ENCODE assay signal across 36 mouse cellular contexts in genomic region chr10:107912084-107912573, GRCm38 (mm10). TPM values are rescaled to one million over a fixed set of nuclear protein-coding genes. Genes with fewer than 3 reads are reported as not detected.
"Had no signal": no experiment of that assay in that cellular context is flagged by ENCODE, and none has a peak within 500 bp of the region (broad histone marks: within the 10 kb centered on the region; RNA-seq: fewer than 3 reads in every experiment).

Gene Otogl (minus strand): TSS chr10:107912134.

- H3K4me2 ChIP-seq: heart, embryonic 11.5 days; heart, embryonic 12.5 days; heart, embryonic 13.5 days; heart, embryonic 15.5 days; hindbrain, embryonic 12.5 days; hindbrain, embryonic 13.5 days; hindbrain, embryonic 14.5 days; hindbrain, embryonic 15.5 days; intestine, embryonic 15.5 days; kidney, embryonic 15.5 days had no signal

- DNase-seq: heart, postnatal 10 days; heart, postnatal 14 days; heart, postnatal 36 days; heart, postnatal 4 days; kidney, adult 11 months; kidney, adult 18-20 months; kidney, adult 2 months; kidney, adult 8-10 months; kidney, adult 9 months; kidney, postnatal 10 days; kidney, postnatal 14 days; kidney, postnatal 25 days; kidney, postnatal 36 days; kidney, postnatal 4 days; layer of hippocampus, adult 9-11 months; layer of hippocampus, postnatal 36 days had no signal

- H3K4me3 ChIP-seq: heart, embryonic 10.5 days; heart, embryonic 12.5 days; heart, embryonic 13.5 days; heart, embryonic 15.5 days; hindbrain, embryonic 10.5 days; hindbrain, embryonic 12.5 days; hindbrain, embryonic 13.5 days; hindbrain, embryonic 15.5 days; intestine, embryonic 15.5 days; kidney, embryonic 15.5 days; layer of hippocampus, adult 2 months had no signal

- H3K36me3 ChIP-seq: heart, embryonic 10.5 days; heart, embryonic 12.5 days; heart, embryonic 13.5 days; heart, embryonic 15.5 days; hindbrain, embryonic 10.5 days; hindbrain, embryonic 12.5 days; hindbrain, embryonic 13.5 days; hindbrain, embryonic 15.5 days; intestine, embryonic 15.5 days; kidney, embryonic 15.5 days had no signal

- H3K27me3 ChIP-seq: heart, embryonic 12.5 days; heart, embryonic 13.5 days; heart, embryonic 15.5 days; hindbrain, embryonic 12.5 days; hindbrain, embryonic 13.5 days; hindbrain, embryonic 15.5 days; intestine, embryonic 15.5 days; kidney, embryonic 15.5 days had no signal

- H3K9ac ChIP-seq: heart, embryonic 12.5 days; heart, embryonic 13.5 days; heart, embryonic 15.5 days; hindbrain, embryonic 12.5 days; hindbrain, embryonic 13.5 days; hindbrain, embryonic 14.5 days; hindbrain, embryonic 15.5 days; intestine, embryonic 15.5 days; kidney, embryonic 15.5 days had no signal

- H3K9me3 ChIP-seq: heart, embryonic 10.5 days; heart, embryonic 15.5 days; hindbrain, embryonic 12.5 days; hindbrain, embryonic 15.5 days; intestine, embryonic 15.5 days; kidney, embryonic 15.5 days had no signal

- H3K27ac ChIP-seq: heart, embryonic 10.5 days; heart, embryonic 13.5 days; heart, embryonic 15.5 days; hindbrain, embryonic 10.5 days; hindbrain, embryonic 12.5 days; hindbrain, embryonic 13.5 days; hindbrain, embryonic 14.5 days; hindbrain, embryonic 15.5 days; hindbrain, postnatal 0 days; intestine, embryonic 15.5 days; kidney, embryonic 15.5 days; kidney, postnatal 0 days; layer of hippocampus, adult 2 months had no signal

- ATAC-seq: hindbrain, embryonic 16.5 days; hindbrain, postnatal 0 days; inflammation-experienced regulatory T-cells, adult 6 months; intestine, embryonic 15.5 days; intestine, embryonic 16.5 days had no signal

- H3K4me1 ChIP-seq: heart, embryonic 10.5 days; heart, embryonic 15.5 days; hindbrain, embryonic 10.5 days; hindbrain, embryonic 12.5 days; hindbrain, embryonic 13.5 days; hindbrain, embryonic 15.5 days; intestine, embryonic 15.5 days; kidney, embryonic 15.5 days had no signal

RNA-seq across cellular contexts. Expression of gene Otogl, which starts in this region (rescaled TPM):
- total RNA-seq: hematopoietic stem cell, adult 5-6 weeks had no signal
- polyA plus RNA-seq: inflammation-experienced regulatory T-cells, adult 6 months; intestine, postnatal 0 days had no signal
